Mouse (Mus musculus): ENCODE results near the gene Neu2. TPM values are rescaled to one million over a fixed set of nuclear protein-coding genes. Genes with fewer than 3 reads are reported as not detected.
A peak's percentile ranks its signal among the peaks of the same experiment; 100 is the strongest.

Neu2 gene
- polyA plus RNA-seq, 1 experiment from 2014 or later = 0.24 TPM

GRCm38 (mm10) chr1:87594261-87594660 lies 84.6 kb downstream of the Neu2 start:
- no peak overlapping the region for H3K9ac ChIP-seq
- H3K36me3 ChIP-seq = no peaks in the 10 kb centered on the region
- WGBS = 65% methylated on average over 3 of the region's 3 CpGs
- ATAC-seq (ENCODE audit: low read depth) = no peak
- H3K4me2 ChIP-seq = no peak overlapping the region
- no peak overlapping the region for H3K27ac ChIP-seq (replicated peaks)
- H3K4me1 ChIP-seq (replicated peaks) = no peaks in the 10 kb centered on the region
- H3K4me3 ChIP-seq = no peak overlapping the region
- H3K9me3 ChIP-seq = no peaks in the 10 kb centered on the region
- no peaks in the 10 kb centered on the region for H3K27me3 ChIP-seq

DNA sequence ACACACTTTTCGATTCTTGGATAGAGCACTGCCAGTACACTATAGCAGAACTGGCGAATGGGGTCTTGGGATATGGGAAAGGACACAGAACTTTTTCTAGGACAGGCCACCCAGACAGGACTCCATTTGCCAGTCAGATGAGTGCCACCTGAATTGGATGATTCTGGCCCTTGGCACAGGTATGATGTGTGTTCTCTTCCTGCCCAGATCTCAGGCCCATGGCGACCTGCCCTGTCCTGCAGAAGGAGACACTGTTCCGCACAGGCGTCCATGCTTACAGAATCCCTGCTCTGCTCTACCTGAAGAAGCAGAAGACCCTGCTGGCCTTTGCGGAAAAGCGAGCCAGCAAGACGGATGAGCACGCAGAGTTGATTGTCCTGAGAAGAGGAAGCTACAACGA lies 85.0 kb downstream of the Neu2 start:
- Histone ChIP-seq H3K4me3 (no peak overlapping the region), H3K27ac (replicated peaks) (no peak overlapping the region), H3K9ac (no peak overlapping the region), H3K4me2 (no peak overlapping the region), H3K9me3 (no peaks in the 10 kb centered on the region), H3K4me1 (replicated peaks) (no peaks in the 10 kb centered on the region), H3K36me3 (no peaks in the 10 kb centered on the region), H3K27me3 (no peaks in the 10 kb centered on the region)
- ATAC-seq (ENCODE audit: low read depth) = no peak
- 91% methylated on average over 10 of the region's 10 CpGs for WGBS

DNA sequence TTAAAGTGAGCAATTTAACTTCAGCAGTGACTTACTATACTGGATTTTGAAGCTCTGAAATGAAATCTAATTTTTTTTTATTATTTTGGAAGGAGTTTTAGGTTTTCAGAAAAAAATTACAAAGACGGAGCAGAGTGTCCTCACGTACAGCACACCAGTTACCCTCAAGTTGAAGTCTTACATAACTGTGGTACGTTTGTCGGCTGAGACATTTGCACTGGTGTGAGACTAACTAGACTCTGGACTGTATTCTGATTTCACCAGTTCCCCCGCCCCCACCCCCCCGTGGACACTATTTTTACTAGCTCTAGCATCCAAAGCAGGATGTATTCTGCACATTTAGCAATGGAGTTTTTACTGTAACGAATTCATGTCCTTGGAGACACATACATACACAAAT lies 90.8 kb downstream of the Neu2 start:
- ATAC-seq (ENCODE audit: low read depth) = no peak
- Histone ChIP-seq H3K27me3 (no peaks in the 10 kb centered on the region), H3K4me2 (no peak overlapping the region), H3K9ac (no peak overlapping the region), H3K36me3 (no peaks in the 10 kb centered on the region), H3K4me3 (no peak overlapping the region), H3K9me3 (no peaks in the 10 kb centered on the region), H3K4me1 (replicated peaks) (no peaks in the 10 kb centered on the region), H3K27ac (replicated peaks) (no peak overlapping the region)
- WGBS = 82% methylated on average over 7 of the region's 7 CpGs

- Histone ChIP-seq H3K4me1 (replicated peaks) (no peaks in the 10 kb centered on the region), H3K9ac (no peak overlapping the region), H3K27ac (replicated peaks) (no peak overlapping the region), H3K4me2 (no peak overlapping the region), H3K4me3 (no peak overlapping the region), H3K27me3 (no peaks in the 10 kb centered on the region), H3K36me3 (no peaks in the 10 kb centered on the region), H3K9me3 (no peaks in the 10 kb centered on the region)
- WGBS = 78% methylated on average over 2 of the region's 2 CpGs
- ATAC-seq (ENCODE audit: low read depth) = no peak
These were observed 92.1 kb downstream of the Neu2 start for GRCm38 (mm10) chr1:87601801-87602200.

DNA sequence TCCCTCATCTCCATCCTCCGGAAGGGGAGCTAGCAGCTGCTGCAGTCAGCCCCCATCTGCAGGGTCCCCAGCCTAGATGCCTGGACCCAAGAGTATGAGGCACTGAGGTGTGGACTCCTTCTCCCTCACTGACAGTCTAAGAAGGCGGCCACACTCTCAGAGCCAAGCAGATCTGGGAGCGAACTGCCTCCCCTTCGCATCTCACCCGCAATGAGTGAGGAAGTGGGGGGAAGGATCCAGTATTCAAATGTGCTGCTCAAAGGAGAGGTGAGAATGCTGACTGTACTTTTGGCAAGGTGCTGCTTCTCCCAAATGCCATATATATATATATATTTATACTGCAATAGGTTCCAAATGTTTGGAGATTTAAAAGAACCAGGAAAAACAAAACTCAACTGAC lies 93.7 kb downstream of the Neu2 start:
- H3K4me1 ChIP-seq (replicated peaks) = no peaks in the 10 kb centered on the region
- H3K4me2 ChIP-seq = no peak overlapping the region
- WGBS = 84% methylated on average over 5 of the region's 5 CpGs
- H3K36me3 ChIP-seq = no peaks in the 10 kb centered on the region
- ATAC-seq (ENCODE audit: low read depth) = no peak
- no peak overlapping the region for H3K9ac ChIP-seq
- H3K27ac ChIP-seq (replicated peaks) = no peak overlapping the region
- H3K4me3 ChIP-seq = no peak overlapping the region
- no peaks in the 10 kb centered on the region for H3K9me3 ChIP-seq
- H3K27me3 ChIP-seq = no peaks in the 10 kb centered on the region

DNA sequence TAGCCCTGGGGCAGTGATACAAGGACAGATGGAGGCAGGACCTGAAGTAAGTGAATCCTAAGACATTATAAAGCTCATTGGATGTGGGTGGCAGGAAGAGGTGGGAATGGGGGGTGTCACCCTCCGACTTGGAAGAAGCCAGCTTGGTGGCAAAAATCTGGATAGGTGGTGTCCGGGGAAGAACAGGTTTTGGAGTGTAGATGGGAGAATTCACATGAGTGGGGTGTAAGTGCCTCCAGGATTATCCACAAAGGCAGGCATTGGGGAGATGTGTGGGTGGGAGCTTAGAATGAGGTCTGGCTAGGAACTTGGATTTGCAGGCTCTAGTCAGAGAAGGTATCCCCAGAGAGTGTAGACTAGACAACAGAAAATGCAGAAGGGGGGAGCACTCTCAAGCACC lies 95.6 kb downstream of the Neu2 start:
- no peak overlapping the region for H3K4me2 ChIP-seq
- H3K9ac ChIP-seq = no peak overlapping the region
- no peak overlapping the region for H3K27ac ChIP-seq (replicated peaks)
- no peaks in the 10 kb centered on the region for H3K36me3 ChIP-seq
- WGBS = 87% methylated on average over 2 of the region's 2 CpGs
- H3K4me3 ChIP-seq = no peak overlapping the region
- H3K27me3 ChIP-seq = no peaks in the 10 kb centered on the region
- no peak for ATAC-seq (ENCODE audit: low read depth)
- H3K9me3 ChIP-seq = no peaks in the 10 kb centered on the region
- H3K4me1 ChIP-seq (replicated peaks) = no peaks in the 10 kb centered on the region

DNA sequence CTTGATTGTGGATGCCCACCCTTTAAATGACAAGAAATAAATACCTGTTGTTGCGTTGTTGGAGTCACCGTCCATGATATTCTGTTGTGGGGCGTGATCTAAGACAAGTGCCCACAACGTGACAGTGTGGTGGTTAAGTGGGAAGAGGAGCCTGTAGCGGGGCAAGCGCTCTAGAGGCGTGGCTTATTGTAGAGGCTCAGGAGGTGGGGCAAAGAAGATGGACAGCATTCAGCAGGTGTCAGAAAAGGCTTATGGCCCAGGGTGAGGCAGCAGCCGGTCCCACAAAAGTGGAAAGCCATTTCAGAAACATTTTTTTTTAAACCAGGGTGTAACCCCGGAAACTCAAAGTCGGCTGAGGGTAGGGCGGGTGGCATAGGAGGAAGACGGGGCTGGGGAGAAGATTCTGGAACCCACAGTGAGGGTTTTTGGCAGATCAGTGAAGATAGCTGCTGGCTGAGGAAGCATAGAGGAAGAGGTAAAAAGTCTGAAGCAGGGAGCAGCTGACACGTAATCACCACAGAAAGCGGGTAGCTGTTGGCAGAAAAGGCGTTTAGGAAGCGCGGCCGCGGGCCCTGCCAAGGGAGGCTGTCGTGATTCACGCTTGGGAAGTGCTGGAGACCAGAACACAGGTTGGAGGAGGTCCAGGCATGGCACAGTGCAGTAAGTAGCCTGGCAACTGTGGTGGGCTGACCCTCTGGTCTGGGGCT lies 97.8 kb downstream of the Neu2 start:
- H3K27ac ChIP-seq (replicated peaks) = no peak overlapping the region
- no peak overlapping the region for H3K9ac ChIP-seq
- no peaks in the 10 kb centered on the region for H3K9me3 ChIP-seq
- no peaks in the 10 kb centered on the region for H3K36me3 ChIP-seq
- H3K4me1 ChIP-seq (replicated peaks) = no peaks in the 10 kb centered on the region
- no peak overlapping the region for H3K4me2 ChIP-seq
- no peak for ATAC-seq (ENCODE audit: low read depth)
- H3K27me3 ChIP-seq = no peaks in the 10 kb centered on the region
- WGBS = 80% methylated on average over 21 of the region's 21 CpGs
- H3K4me3 ChIP-seq = no peak overlapping the region

DNA sequence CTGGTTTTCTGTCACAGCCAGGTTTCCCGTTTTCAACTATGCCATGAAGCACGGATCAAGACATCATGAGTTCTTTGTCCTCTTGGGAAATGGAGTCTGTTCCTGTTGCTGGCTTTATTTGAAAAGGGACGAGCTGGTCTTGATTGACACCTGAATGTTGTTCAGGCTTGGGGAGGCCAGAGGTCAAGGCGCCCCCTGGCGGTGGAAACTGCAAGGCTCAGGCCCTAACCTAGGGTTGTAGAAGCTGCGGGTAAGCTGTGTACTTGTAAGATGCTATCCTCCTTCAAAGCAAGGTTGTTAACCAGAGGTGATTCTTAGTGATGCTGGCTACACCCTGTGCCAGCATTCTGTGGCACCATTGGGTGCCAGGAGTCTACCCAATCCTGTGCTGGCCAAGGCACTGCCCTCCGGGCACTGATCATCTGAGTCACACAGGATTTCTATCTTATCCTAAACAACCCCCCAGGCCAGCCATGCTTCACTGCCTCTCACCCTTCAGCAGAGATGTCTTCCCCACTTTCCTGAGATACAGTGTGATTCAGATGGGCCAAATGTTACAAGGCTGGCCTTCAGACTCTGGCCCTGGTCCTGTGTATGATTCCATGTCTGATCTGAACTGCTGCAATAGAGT lies 98.8 kb downstream of the Neu2 start:
- WGBS = 30% methylated on average over 7 of the region's 7 CpGs
- H3K27ac ChIP-seq (replicated peaks) = no peak overlapping the region
- no peak for ATAC-seq (ENCODE audit: low read depth)

GRCm38 (mm10) chr1:87614576-87615295 lies 105.0 kb downstream of the Neu2 start:
- 85% methylated on average over 2 of the region's 2 CpGs for WGBS
- no peak overlapping the region for H3K9ac ChIP-seq

More for the DNA sequence above, 98.8 kb downstream of the Neu2 start:
- Histone ChIP-seq H3K4me1 (replicated peaks) (no peaks in the 10 kb centered on the region), H3K27me3 (no peaks in the 10 kb centered on the region), H3K4me2 (no peak overlapping the region), H3K36me3 (no peaks in the 10 kb centered on the region), H3K9me3 (no peaks in the 10 kb centered on the region), H3K9ac (no peak overlapping the region), H3K4me3 (no peak overlapping the region)

DNA sequence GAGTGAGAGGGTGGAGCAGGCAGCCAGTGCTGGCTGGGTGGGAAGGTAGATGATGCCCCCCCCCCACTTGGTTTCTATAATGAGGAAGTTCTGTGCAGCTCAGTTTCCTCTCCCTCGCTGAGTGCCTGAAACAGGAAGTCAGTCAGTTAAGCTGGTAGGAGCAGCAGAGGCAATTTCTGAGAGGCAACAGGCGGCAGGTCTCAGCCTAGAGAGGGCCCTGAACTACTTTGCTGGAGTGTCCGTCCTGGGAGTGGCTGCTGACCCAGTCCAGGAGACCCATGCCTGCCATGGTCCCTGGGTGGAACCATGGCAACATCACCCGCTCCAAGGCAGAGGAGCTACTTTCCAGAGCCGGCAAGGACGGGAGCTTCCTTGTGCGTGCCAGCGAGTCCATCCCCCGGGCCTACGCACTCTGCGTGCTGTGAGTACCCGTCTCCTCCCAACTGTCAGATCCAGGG lies 110.6 kb downstream of the Neu2 start, which contains the start of gene Inpp5d:
Gene Inpp5d, plus strand, starts transcription at position 102 of the 458 bp plus-strand sequence.
- Histone ChIP-seq H3K9ac (no peak within 1 kb of the TSS), H3K4me1 (replicated peaks) (no peaks in the 10 kb centered on the region), H3K4me3 (peak within 1 kb of the TSS; percentile 13), H3K27ac (replicated peaks) (0 out of 2 replicates have a peak within 1 kb of the TSS, but pooled peaks have one; percentile 29), H3K36me3 (no peaks in the 10 kb centered on the region), H3K27me3 (no peaks in the 10 kb centered on the region), H3K4me2 (peak within 1 kb of the TSS; percentile 13; the same call in 1 of the 2 replicates), H3K9me3 (no peaks in the 10 kb centered on the region)
- WGBS = 84% methylated on average over 12 of the region's 12 CpGs
- no peak for ATAC-seq (ENCODE audit: low read depth)

More at GRCm38 (mm10) chr1:87614576-87615295, 105.0 kb downstream of the Neu2 start:
- no peak overlapping the region for H3K27ac ChIP-seq (replicated peaks)
- H3K4me3 ChIP-seq = no peak overlapping the region
- no peaks in the 10 kb centered on the region for H3K36me3 ChIP-seq
- no peak for ATAC-seq (ENCODE audit: low read depth)
- H3K4me2 ChIP-seq = no peak overlapping the region
- no peaks in the 10 kb centered on the region for H3K4me1 ChIP-seq (replicated peaks)
- no peaks in the 10 kb centered on the region for H3K9me3 ChIP-seq
- no peaks in the 10 kb centered on the region for H3K27me3 ChIP-seq

DNA sequence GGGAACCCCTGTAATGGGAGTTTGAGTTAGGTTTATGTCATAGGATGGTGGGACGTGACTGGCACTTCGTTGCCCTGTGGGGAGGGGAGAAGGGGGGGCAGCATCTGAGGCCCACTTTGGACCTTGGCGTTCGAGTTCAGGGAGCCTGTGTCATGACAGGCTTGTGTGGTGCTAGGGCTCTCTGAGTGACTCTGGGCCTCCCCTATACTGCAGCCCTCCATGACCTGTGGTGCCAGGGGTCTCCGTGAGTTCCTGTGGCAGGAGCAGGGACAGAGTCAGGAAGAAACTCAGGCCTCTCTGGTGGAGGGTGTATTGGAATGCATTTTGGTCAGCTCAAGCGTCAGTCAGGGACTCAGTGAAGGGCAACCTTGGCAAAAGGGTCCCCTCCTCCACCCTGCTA lies 111.0 kb downstream of the Neu2 start:
- H3K9me3 ChIP-seq = no peaks in the 10 kb centered on the region
- no peaks in the 10 kb centered on the region for H3K4me1 ChIP-seq (replicated peaks)
- no peaks in the 10 kb centered on the region for H3K27me3 ChIP-seq
- H3K4me3 ChIP-seq = peak overlapping the region; percentile 13
- H3K4me2 ChIP-seq = peak overlapping the region; percentile 13; the same call in 1 of the 2 replicates
- no peaks in the 10 kb centered on the region for H3K36me3 ChIP-seq
- no peak overlapping the region for H3K9ac ChIP-seq
- 80% methylated on average over 6 of the region's 6 CpGs for WGBS
- no peak for ATAC-seq (ENCODE audit: low read depth)
- H3K27ac ChIP-seq (replicated peaks) = 0 out of 2 replicates have a peak overlapping the region, but pooled peaks have one; percentile 29

All from neural tube, embryonic 13.5 days (tissue).